Mouse (Mus musculus) cerebellum, adult 2 months (tissue): ENCODE data around the gene Rab28.

Source experiments
- CTCF ChIP-seq: fragments of 200-500 bp; IDR thresholded peaks from 2 replicates; pipeline ENCODE4 v1.5.1; 2011; ENCODE audit warnings: low read depth, mild to moderate bottlenecking, control low read depth, low read length, moderate library complexity, borderline replicate concordance; ENCODE audit not compliant: insufficient read depth
- POLR2A ChIP-seq: fragments of 200-500 bp; IDR thresholded peaks from 2 replicates; pipeline ENCODE4 v1.6.1; 2011; ENCODE audit warnings: low read length, control low read depth, borderline replicate concordance; ENCODE audit not compliant: insufficient read depth

DNA sequence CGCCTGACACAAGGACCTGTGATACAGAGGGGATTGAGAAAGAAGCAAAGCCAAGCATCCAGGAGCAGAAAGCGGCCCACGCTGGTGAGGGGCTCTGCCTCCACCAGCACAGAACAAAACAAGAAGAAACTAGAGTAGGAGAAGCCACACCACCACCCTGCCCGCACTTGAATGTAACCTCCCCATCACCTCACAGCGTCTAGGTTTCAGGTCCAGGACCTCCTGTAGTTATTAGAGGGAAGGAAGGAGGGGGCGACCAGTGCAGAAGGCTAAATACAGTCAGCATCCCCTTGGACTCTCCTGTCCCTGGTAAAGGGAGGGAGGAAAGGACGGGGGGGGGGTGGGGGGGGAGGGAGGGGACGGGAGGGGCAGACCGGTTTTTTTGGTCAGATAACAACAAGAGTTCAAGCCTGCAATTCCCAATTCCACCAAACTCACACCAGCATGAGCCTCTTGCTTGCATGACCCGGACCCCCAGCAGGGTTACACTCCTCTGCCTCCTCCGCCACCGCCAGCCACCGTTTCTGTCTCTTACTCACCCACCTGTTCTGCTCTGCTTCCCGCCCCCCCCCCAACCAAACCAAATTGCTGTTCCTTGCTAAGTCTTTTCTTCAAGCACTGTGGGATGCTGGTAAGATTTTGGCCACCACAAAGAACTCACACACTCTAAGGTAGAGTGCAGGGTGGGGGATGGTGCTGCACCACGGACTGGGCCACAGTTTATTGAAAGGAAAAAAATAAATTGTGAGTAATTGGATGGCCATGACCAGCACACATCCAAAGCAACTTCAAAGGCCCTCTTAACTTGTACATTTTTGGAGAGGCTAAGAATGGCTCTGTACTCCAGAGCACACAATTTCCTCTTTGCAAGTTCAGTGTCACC is 37.2 kb upstream of the Rab28 start:
- TF ChIP-seq CTCF (no peak), POLR2A (no peak)
